Mouse (Mus musculus): ENCODE results near the gene Rdh14. TPM values are rescaled to one million over a fixed set of nuclear protein-coding genes. Genes with fewer than 3 reads are reported as not detected.

Rdh14 gene
- polyA plus RNA-seq (2017; shearing (Covaris generic)): 13.4 TPM

DNA sequence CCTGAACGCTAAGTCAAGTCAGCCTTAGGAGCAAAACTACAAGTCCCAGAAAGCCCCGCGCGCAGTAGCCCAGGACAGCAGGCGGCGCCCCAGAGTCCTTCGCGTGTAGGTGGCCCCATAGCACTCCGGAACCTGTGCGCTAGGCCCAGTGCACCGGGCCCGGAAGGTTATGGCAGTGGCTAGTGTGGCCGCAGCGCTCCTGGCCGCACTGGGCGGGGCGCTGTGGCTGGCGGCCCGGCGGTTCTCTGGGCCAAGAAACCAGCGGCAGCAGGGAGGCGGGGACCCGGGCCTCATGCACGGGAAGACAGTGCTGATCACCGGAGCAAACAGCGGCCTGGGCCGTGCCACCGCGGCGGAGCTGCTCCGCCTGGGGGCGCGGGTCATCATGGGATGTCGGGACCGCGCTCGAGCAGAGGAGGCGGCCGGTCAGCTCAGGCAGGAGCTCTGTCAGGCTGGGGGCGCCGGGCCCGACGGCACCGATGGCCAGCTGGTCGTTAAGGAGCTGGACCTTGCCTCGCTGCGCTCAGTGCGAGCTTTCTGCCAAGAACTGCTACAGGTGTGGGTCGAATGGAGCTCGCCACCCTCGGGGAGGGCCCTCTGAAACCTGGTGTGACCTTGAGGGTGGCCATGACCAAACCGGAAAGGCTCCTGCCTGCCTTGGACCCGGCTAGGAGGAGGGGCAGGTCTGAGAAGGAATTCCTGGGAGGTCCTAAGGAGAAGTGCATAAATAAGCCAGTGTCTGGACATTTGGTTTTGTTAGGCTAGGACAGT, at the start of gene Rdh14:
Rdh14 (plus strand) TSS at position 102 of the 771 bp plus-strand sequence.

GRCm38 (mm10) chr12:10369673-10370072, 20.9 kb upstream of the Rdh14 start, which contains the start of gene Nt5c1b:
Gene Nt5c1b (plus strand): TSS chr12:10369973.

Other genes starting within 250 kb of the Rdh14 start
- gene Nt5c1b, start 20.8 kb upstream of the Rdh14 start, polyA plus RNA-seq (2017; shearing (Covaris generic)): not detected